Comparison of ENCODE assay signal across 15 mouse cellular contexts in genomic region chr8:120883853-120884252, GRCm38 (mm10).
DNase-seq lines count a peak whose midpoint lies in the region; ATAC-seq and TF ChIP-seq lines count a peak whose summit lies in the region.
"Had no signal": no experiment of that assay in that cellular context is flagged by ENCODE, and none has a peak within 500 bp of the region (broad histone marks: within the 10 kb centered on the region; RNA-seq: fewer than 3 reads in every experiment).

No protein-coding gene starts in this region.

- no peaks in the 10 kb centered on the region for H3K36me3 ChIP-seq in forebrain, embryonic 14.5 days (ENCODE audit: control insufficient read depth, insufficient read depth, low read length)
- H3K36me3 ChIP-seq in forebrain, embryonic 13.5 days (ENCODE audit: poor library complexity, severe bottlenecking), result no peaks in the 10 kb centered on the region
- no peaks in the 10 kb centered on the region for H3K36me3 ChIP-seq in lung, embryonic 16.5 days (ENCODE audit: control insufficient read depth, insufficient read depth, low read length)
- no peaks in the 10 kb centered on the region for H3K36me3 ChIP-seq in intestine, postnatal 0 days (ENCODE audit: control insufficient read depth, insufficient read depth)
- H3K36me3 ChIP-seq: midbrain, embryonic 13.5 days had no signal

- TF ChIP-seq POLR2A in brain, embryonic 14.5 days (IDR thresholded peaks at IDR 0.05; ENCODE audit: borderline replicate concordance, extremely low read depth, insufficient read depth, insufficient read length, poor library complexity, severe bottlenecking), result no peak

- no peak overlapping the region for H3K27ac ChIP-seq in forebrain, embryonic 14.5 days (ENCODE audit: low read depth, low read length)
- no peak overlapping the region for H3K27ac ChIP-seq in forebrain, embryonic 13.5 days
- no peak overlapping the region for H3K27ac ChIP-seq in lung, embryonic 16.5 days (ENCODE audit: low read length)
- H3K27ac ChIP-seq in intestine, postnatal 0 days (ENCODE audit: low read depth, low read length), result peak overlapping the region; percentile 58; the same call in 1 of the 2 replicates
- H3K27ac ChIP-seq: midbrain, embryonic 13.5 days had no signal

- no peak overlapping the region for H3K9ac ChIP-seq in forebrain, embryonic 14.5 days (ENCODE audit: low read length)
- H3K9ac ChIP-seq in forebrain, embryonic 13.5 days, result no peak overlapping the region
- H3K9ac ChIP-seq in lung, embryonic 16.5 days (ENCODE audit: low read length), result peak overlapping the region; percentile 37; the same call in 1 of the 2 replicates
- peak overlapping the region; percentile 44; the same call in 1 of the 2 replicates for H3K9ac ChIP-seq in intestine, postnatal 0 days (ENCODE audit: low read depth, low read length)

- 5% methylated on average over 15 of the region's 15 CpGs for WGBS in forebrain, embryonic 14.5 days
- WGBS in forebrain, embryonic 13.5 days, result 3% methylated on average over 15 of the region's 15 CpGs
- 21% methylated on average over 15 of the region's 15 CpGs for whole genome bisulfite sequencing in lung, embryonic 16.5 days
- 13% methylated on average over 15 of the region's 15 CpGs for WGBS in intestine, postnatal 0 days

- H3K4me2 ChIP-seq in forebrain, embryonic 14.5 days (ENCODE audit: low read length), result no peak overlapping the region
- H3K4me2 ChIP-seq in forebrain, embryonic 13.5 days, result no peak overlapping the region
- peak overlapping the region; percentile 39 for H3K4me2 ChIP-seq in lung, embryonic 16.5 days (ENCODE audit: low read depth, low read length)
- H3K4me2 ChIP-seq in intestine, postnatal 0 days (replicated peaks; ENCODE audit: low read depth), result peak overlapping the region; percentile 51; the same call in 1 of the 2 replicates

- H3K9me3 ChIP-seq in forebrain, embryonic 14.5 days (replicated peaks; ENCODE audit: control insufficient read depth, low read length), result no peaks in the 10 kb centered on the region
- H3K9me3 ChIP-seq in forebrain, embryonic 13.5 days (replicated peaks), result no peaks in the 10 kb centered on the region
- no peaks in the 10 kb centered on the region for H3K9me3 ChIP-seq in lung, embryonic 16.5 days (ENCODE audit: control insufficient read depth, low read length)
- H3K9me3 ChIP-seq in intestine, postnatal 0 days (ENCODE audit: control insufficient read depth), result no peaks in the 10 kb centered on the region
- H3K9me3 ChIP-seq: midbrain, embryonic 13.5 days had no signal

- peak; percentile 33 for DNase-seq in forebrain, embryonic 14.5 days (ENCODE audit: low spot score)
- no peak for DNase-seq in lung, postnatal 25 days (ENCODE audit: low spot score)
- DNase-seq in brain, embryonic 14.5 days (ENCODE audit: low read depth), result peak; percentile 56
- no peak for DNase-seq in thymus, postnatal 25 days
- DNase-seq: adrenal gland, postnatal 10 days; cerebellum, adult 18-20 months; layer of hippocampus, postnatal 36 days; lung, adult 18-20 months; thymus, adult 18-20 months had no signal

- H3K4me3 ChIP-seq in forebrain, embryonic 14.5 days (ENCODE audit: low read depth, low read length), result no peak overlapping the region
- H3K4me3 ChIP-seq in forebrain, embryonic 13.5 days, result no peak overlapping the region
- peak overlapping the region; percentile 19; the same call in 1 of the 2 replicates for H3K4me3 ChIP-seq in lung, embryonic 16.5 days (ENCODE audit: low read length)
- H3K4me3 ChIP-seq in intestine, postnatal 0 days (ENCODE audit: low read depth, low read length), result 0 out of 2 replicates have a peak overlapping the region, but pooled peaks have one; percentile 12
- H3K4me3 ChIP-seq: midbrain, embryonic 13.5 days had no signal

- no peak for ATAC-seq in forebrain, embryonic 14.5 days
- ATAC-seq in forebrain, embryonic 13.5 days, result no peak
- ATAC-seq in lung, embryonic 16.5 days (ENCODE audit: low read depth), result no peak
- no peak for ATAC-seq in intestine, postnatal 0 days
- ATAC-seq in inflammation-experienced regulatory T-cells, adult 6 months, result no peak
- ATAC-seq: forebrain, embryonic 16.5 days; midbrain, embryonic 13.5 days had no signal

- peaks cover 71% of the 10 kb centered on the region for H3K27me3 ChIP-seq in forebrain, embryonic 14.5 days (replicated peaks; ENCODE audit: control insufficient read depth, insufficient read depth, low read length)
- peaks cover 94% of the 10 kb centered on the region for H3K27me3 ChIP-seq in forebrain, embryonic 13.5 days
- peaks cover 41% of the 10 kb centered on the region for H3K27me3 ChIP-seq in lung, embryonic 16.5 days (ENCODE audit: control insufficient read depth, insufficient read depth, low read depth, low read length)
- H3K27me3 ChIP-seq in intestine, postnatal 0 days (replicated peaks; ENCODE audit: control insufficient read depth, insufficient read depth, low read length), result peaks cover 42% of the 10 kb centered on the region

- no peaks in the 10 kb centered on the region for H3K4me1 ChIP-seq in forebrain, embryonic 14.5 days (ENCODE audit: control insufficient read depth, insufficient read depth, low read length)
- H3K4me1 ChIP-seq in forebrain, embryonic 13.5 days, result peaks cover 7% of the 10 kb centered on the region; the same call in 1 of the 2 replicates
- H3K4me1 ChIP-seq in lung, embryonic 16.5 days (replicated peaks; ENCODE audit: control insufficient read depth, insufficient read depth, low read length), result peaks cover 4% of the 10 kb centered on the region; the same call in 1 of the 2 replicates
- H3K4me1 ChIP-seq in intestine, postnatal 0 days (replicated peaks; ENCODE audit: control insufficient read depth, insufficient read depth, low read length), result no peaks in the 10 kb centered on the region

- no peak for TF ChIP-seq CTCF in brain, embryonic 14.5 days (IDR thresholded peaks at IDR 0.05; ENCODE audit: borderline replicate concordance, extremely low read depth, insufficient read depth, insufficient read length)
- no peak for TF ChIP-seq CTCF in intestine, postnatal 0 days (IDR thresholded peaks at IDR 0.05; ENCODE audit: low read depth)

Comparison
In these comparisons a context has a peak if more than half of its experiments do, and no peak if none do; other contexts are left out.
1. DNase-seq: peak in forebrain, embryonic 14.5 days (single experiment) and brain, embryonic 14.5 days (single experiment); none in lung, postnatal 25 days (single experiment) and thymus, postnatal 25 days (single experiment).
2. H3K4me2 ChIP-seq: peak in lung, embryonic 16.5 days (single experiment) and intestine, postnatal 0 days (single experiment); none in forebrain, embryonic 14.5 days (single experiment) and forebrain, embryonic 13.5 days (single experiment).
3. H3K4me3 ChIP-seq: peak in lung, embryonic 16.5 days (single experiment) and intestine, postnatal 0 days (single experiment); none in forebrain, embryonic 14.5 days (single experiment) and forebrain, embryonic 13.5 days (single experiment).
4. H3K9ac ChIP-seq: peak in lung, embryonic 16.5 days (single experiment) and intestine, postnatal 0 days (single experiment); none in forebrain, embryonic 14.5 days (single experiment) and forebrain, embryonic 13.5 days (single experiment).